12 mouse cellular contexts compared by ENCODE assay signal in the genomic region with DNA sequence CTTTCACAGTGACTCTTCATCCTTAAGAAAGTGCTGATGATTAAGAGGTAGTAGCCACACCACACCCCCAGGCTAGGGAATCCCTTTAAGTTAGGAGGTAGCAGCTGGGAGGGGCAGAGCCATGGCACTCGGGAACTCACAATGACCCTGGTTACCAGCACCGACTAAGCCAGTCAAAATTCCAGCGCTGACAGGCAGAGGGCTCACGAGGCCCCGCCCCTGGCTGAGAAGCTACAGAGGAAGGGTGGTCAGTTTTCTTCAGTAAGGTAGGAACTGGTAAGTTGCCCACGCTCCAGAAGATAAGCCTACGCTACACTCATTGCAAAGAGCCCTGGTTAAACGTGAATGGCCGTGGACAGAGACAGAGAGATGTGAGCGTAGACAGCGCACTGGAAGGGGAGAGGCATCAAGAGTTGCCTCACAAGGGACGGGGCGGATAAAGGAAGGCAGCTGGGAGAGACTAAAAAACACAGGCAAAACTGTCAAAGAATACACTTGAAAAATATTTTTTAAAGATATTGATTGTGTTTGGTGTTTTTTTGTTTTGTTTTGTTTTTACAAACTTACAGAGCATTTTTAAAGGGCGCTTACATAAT.
DNase-seq lines count a peak whose midpoint lies in the region; ATAC-seq and TF ChIP-seq lines count a peak whose summit lies in the region.
"Had no signal": no experiment of that assay in that cellular context is flagged by ENCODE, and none has a peak within 500 bp of the region (broad histone marks: within the 10 kb centered on the region; RNA-seq: fewer than 3 reads in every experiment).

No protein-coding gene starts in this region.

- no peak for DNase-seq in heart, adult 2 months
- DNase-seq in heart, postnatal 36 days: no peak
- DNase-seq in lung, postnatal 14 days: no peak
- peak; percentile 77 for DNase-seq in ZHBTc4 (ENCODE audit: low read depth, low spot score)
- no peak for DNase-seq in thymus, adult 2 months
- no peak for DNase-seq in left cerebral cortex, postnatal 36 days (ENCODE audit: low spot score in 2 of 2)
- DNase-seq: cerebellum, adult 18-20 months; kidney, adult 8-10 months; thymus, adult 18-20 months had no signal

- TF ChIP-seq EP300 in heart, adult 2 months (IDR thresholded peaks at IDR 0.05; ENCODE audit: insufficient read depth, low read depth, low read length): no peak

- H3K36me3 ChIP-seq in heart, adult 2 months (ENCODE audit: control insufficient read depth, insufficient read depth, low read length): peaks cover 11% of the 10 kb centered on the region
- H3K36me3 ChIP-seq in lung, embryonic 16.5 days (ENCODE audit: control insufficient read depth, insufficient read depth, low read length): no peaks in the 10 kb centered on the region
- no peaks in the 10 kb centered on the region for H3K36me3 ChIP-seq in heart, embryonic 15.5 days
- no peaks in the 10 kb centered on the region for H3K36me3 ChIP-seq in thymus, adult 2 months (ENCODE audit: control insufficient read depth, insufficient read depth, low read length)

- WGBS in heart, adult 2 months: 47% methylated on average over 14 of the region's 14 CpGs
- WGBS in lung, embryonic 16.5 days: 33% methylated on average over 14 of the region's 14 CpGs
- WGBS in heart, embryonic 15.5 days: 38% methylated on average over 14 of the region's 14 CpGs
- WGBS in thymus, adult 2 months: 80% methylated on average over 14 of the region's 14 CpGs

- H3K4me2 ChIP-seq in lung, embryonic 16.5 days (ENCODE audit: low read depth, low read length): peak overlapping the region; percentile 7; the same call in 1 of the 2 replicates
- H3K4me2 ChIP-seq in heart, embryonic 15.5 days: peak overlapping the region; percentile 43

- H3K27me3 ChIP-seq in heart, adult 2 months (ENCODE audit: control insufficient read depth, insufficient read depth, low read length): no peaks in the 10 kb centered on the region
- H3K27me3 ChIP-seq in lung, embryonic 16.5 days (ENCODE audit: control insufficient read depth, insufficient read depth, low read depth, low read length): no peaks in the 10 kb centered on the region
- H3K27me3 ChIP-seq in heart, embryonic 15.5 days: no peaks in the 10 kb centered on the region
- no peaks in the 10 kb centered on the region for H3K27me3 ChIP-seq in thymus, adult 2 months (ENCODE audit: control insufficient read depth, insufficient read depth, low read length)
- H3K27me3 ChIP-seq: CH12.LX had no signal

- intact Hi-C loops in heart, adult 2 months (cut with DNase I): no loop called here
- intact Hi-C loops in heart, postnatal 36 days (cut with DNase I): no loop called here
- intact Hi-C loops in left cerebral cortex, postnatal 36 days (cut with DNase I): no loop called here

- TF ChIP-seq POLR2A in heart, adult 2 months (IDR thresholded peaks at IDR 0.05; ENCODE audit: insufficient read depth, low read depth, low read length): no peak
- TF ChIP-seq POLR2A in thymus, adult 2 months (IDR thresholded peaks at IDR 0.05; ENCODE audit: control insufficient read depth, extremely low read depth, insufficient read depth, low read length, poor library complexity): no peak

- TF ChIP-seq CTCF in heart, adult 2 months (IDR thresholded peaks at IDR 0.05): peak; percentile 27
- TF ChIP-seq CTCF in thymus, adult 2 months (IDR thresholded peaks at IDR 0.05; ENCODE audit: borderline replicate concordance, control insufficient read depth, extremely low read depth, insufficient read depth, low read length, poor library complexity): no peak

- no peaks in the 10 kb centered on the region for H3K9me3 ChIP-seq in lung, embryonic 16.5 days (ENCODE audit: control insufficient read depth, low read length)
- no peaks in the 10 kb centered on the region for H3K9me3 ChIP-seq in heart, embryonic 15.5 days (replicated peaks)

- peaks cover 8% of the 10 kb centered on the region for H3K79me2 ChIP-seq in heart, adult 2 months (replicated peaks; ENCODE audit: control insufficient read depth, insufficient read depth, low read length)

- ATAC-seq in lung, embryonic 16.5 days (ENCODE audit: low read depth): peak; percentile 67
- ATAC-seq in heart, embryonic 15.5 days (replicated peaks; ENCODE audit: insufficient number of reproducible peaks, insufficient read depth, low FRiP score, low read depth): 0 out of 2 replicates have a peak, but pooled peaks have one; percentile 43

- no peak overlapping the region for H3K9ac ChIP-seq in heart, adult 2 months (ENCODE audit: low read depth, low read length)
- H3K9ac ChIP-seq in lung, embryonic 16.5 days (ENCODE audit: low read length): no peak overlapping the region
- H3K9ac ChIP-seq in heart, embryonic 15.5 days: no peak overlapping the region

- H3K4me3 ChIP-seq in heart, adult 2 months: no peak overlapping the region
- H3K4me3 ChIP-seq in lung, embryonic 16.5 days (ENCODE audit: low read length): peak overlapping the region; percentile 8; the same call in 1 of the 2 replicates
- peak overlapping the region; percentile 27 for H3K4me3 ChIP-seq in heart, embryonic 15.5 days
- H3K4me3 ChIP-seq in thymus, adult 2 months (ENCODE audit: control insufficient read depth, insufficient read depth, low read length): no peak overlapping the region

- no peak overlapping the region; the same call in 1 of the 2 replicates for H3K27ac ChIP-seq in heart, adult 2 months
- no peak overlapping the region for H3K27ac ChIP-seq in lung, embryonic 16.5 days (ENCODE audit: low read length)
- H3K27ac ChIP-seq in heart, embryonic 15.5 days: no peak overlapping the region
- no peak overlapping the region for H3K27ac ChIP-seq in thymus, adult 2 months (ENCODE audit: control insufficient read depth, insufficient read depth, low read length)

- H3K4me1 ChIP-seq in heart, adult 2 months (ENCODE audit: control insufficient read depth, insufficient read depth, low read length): peaks cover 17% of the 10 kb centered on the region
- peaks cover 13% of the 10 kb centered on the region for H3K4me1 ChIP-seq in lung, embryonic 16.5 days (replicated peaks; ENCODE audit: control insufficient read depth, insufficient read depth, low read length)
- H3K4me1 ChIP-seq in heart, embryonic 15.5 days (replicated peaks): peaks cover 8% of the 10 kb centered on the region
- H3K4me1 ChIP-seq in thymus, adult 2 months (replicated peaks; ENCODE audit: control insufficient read depth, insufficient read depth, low read length): no peaks in the 10 kb centered on the region

Comparison
In these comparisons a context has a peak if more than half of its experiments do, and no peak if none do; other contexts are left out.
1. H3K4me3 ChIP-seq: peak in lung, embryonic 16.5 days (single experiment) and heart, embryonic 15.5 days (single experiment); none in heart, adult 2 months (single experiment) and thymus, adult 2 months (single experiment).